Mouse (Mus musculus): ENCODE measurements around the gene Lipk.

Lipk gene

DNA sequence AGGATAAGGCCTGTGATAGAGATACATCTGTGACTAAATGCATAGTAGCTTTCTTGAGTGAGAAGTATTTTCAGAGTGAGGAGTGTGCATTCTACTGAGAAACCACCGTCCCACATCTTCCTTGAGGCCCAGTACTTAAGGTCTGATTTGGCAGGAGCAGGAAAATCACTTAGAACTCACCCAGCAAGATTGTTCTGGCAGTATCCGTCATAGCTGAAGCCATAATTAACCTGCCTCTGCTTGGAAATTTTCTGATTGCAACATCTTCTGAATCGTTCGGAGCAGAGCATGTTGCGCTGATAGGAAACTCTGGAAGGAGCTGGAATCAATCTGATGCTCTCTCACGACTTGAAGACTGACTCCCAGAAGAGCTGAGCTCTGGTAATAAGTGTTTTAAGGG lies at the start of gene Lipk:
Gene Lipk (plus strand): TSS at position 289 of the 400 bp plus-strand sequence.
- DNase-seq, result no peak

DNA sequence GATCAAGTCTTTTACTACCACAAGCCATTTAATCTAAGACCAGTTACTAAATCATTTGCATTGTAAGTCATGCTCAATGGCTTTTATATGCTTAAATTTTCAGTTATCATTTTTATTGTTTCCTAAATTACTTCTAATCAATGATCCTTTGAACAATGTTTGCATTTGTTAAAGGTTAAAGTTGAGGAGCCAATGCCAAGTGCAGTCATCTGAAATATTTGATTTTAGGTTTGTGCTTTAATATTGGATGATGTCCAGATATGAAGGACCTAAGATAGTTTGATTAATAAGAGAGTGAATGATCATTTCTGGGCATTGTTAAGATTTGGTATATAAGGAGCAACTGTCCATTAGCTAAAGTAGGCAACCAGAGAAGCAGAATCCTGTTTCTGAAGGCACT lies 47.2 kb upstream of the Lipk start, which contains the start of gene Lipf:
Gene Lipf (plus strand): TSS at position 301 of the 400 bp plus-strand sequence.
- no peak for DNase-seq

DNA sequence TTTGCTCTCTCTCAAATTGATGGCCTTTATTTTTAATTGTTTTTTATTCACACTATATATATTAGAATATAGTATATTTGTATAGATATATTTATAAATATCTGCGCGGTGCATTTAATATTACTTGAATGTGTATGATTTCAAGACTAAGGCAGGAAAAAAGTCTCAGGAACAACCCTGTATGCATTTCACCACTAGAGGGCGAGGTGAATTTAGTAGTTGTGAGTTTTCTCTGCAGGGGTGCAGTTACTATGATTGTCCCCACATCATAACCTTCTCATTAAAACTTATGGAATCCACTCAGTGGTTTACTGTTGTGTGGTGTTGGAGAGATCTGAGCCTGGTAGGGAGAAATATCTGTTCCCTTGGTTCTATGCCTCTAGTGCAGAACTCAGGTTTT lies 29.1 kb upstream of the Lipk start:
- no peak for DNase-seq

DNA sequence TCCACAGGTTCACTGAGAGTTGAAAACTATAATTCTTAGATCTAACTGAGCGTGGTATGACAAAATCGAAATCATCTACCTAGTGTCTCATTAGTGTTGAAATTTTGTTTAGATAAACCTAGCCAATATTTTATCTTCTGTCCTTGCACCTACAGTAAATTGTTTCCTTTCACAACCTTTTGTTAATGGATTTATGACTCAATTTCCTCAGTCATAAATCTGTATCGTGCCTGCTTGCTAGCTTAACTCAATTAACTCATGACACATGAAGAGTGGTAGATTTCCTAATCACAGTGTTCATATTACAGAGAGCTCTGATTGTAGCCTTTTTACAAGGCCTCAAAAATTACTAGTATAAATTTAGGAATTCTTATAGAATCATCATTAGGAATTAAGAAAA lies 25.0 kb upstream of the Lipk start:
- DNase-seq, result no peak

DNA sequence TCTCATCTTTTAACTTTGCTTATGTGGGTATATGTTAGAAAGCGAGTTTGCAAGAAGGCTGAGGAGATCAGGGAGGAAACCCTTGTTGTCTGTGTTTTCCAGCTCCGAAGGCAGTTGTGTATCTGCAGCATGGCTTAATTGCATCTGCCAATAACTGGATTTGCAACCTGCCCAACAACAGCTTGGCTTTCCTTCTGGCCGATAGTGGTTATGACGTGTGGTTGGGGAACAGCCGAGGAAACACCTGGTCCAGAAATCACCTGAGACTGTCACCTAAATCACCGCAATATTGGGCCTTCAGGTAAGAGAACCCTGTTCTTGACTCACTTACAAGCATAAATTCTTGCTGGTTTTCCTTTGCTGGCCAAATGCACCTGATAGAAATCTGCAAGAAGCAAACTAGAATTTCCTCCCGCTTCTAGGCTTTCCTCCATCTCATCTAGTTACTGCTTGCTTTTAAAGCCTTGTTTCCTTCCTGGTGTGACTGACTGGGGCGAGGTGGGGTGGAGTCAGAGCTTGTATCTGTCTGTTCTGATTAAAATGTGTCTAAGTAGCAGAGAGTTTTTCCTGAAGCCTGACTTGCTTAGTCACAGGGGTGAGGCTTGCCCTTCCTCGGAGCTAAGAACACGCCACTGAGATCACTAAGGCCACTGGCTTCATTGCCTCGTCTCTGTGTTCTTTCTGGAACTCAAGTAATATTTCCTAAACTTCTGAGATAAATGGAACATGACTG lies 13.5 kb downstream of the Lipk start:
- DNase-seq, result no peak

DNA sequence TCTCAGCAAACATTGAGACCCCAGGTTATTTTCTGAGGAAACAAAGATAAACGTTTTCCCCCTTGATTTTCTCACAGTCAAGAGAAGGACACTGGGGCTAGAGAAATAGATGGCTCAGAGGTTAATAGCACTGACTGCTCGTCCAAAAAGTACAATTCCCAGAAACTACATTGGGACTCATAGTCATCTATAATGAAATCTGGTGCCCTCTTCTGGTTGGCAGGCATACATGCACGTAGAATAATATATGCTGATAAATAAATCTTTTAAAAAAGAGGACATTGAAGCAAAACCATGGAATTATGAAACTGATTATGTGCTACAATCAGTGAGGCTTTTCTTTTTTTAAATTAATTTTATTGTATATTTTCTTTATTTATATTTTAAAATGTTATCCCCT lies 14.7 kb downstream of the Lipk start:
- DNase-seq, result no peak

DNA sequence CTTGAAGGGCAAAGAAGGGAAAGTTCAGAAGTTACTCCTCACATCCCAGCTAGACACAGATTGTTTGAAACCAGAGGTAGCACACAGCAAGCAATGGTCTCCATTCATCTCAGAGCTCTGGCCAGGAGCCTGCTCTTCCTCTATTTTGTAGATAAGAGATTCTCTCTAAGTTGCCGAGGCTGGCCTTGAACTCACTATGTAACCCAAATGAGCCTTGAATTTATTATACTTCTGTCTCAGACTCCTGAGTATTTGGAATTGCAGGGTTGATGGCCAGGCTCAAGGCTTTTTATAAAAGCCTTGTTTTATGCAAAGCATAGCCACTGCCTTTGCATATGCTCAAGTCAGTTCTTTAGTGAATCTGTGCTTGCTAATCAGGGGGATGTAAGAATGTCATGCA lies 31.6 kb downstream of the Lipk start:
- no peak for DNase-seq

DNA sequence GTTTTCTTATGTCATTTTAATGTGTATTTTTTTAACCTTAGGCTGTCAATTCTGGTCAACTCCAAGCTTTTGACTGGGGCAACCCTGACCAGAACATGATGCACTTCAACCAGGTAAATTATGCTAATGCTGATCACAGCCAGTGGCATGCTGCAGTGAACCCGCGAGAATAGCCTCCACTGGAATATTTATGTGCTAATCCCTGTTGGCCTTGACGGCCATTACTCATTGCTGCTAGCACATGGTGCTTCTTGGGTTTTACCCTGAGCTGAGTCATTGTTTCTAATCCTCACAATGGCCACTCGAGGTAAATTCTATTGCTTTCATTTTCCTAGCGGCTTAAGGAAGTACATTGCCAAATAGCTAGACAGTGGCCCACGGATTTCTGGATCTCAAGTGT lies 34.9 kb downstream of the Lipk start:
- no peak for DNase-seq

DNA sequence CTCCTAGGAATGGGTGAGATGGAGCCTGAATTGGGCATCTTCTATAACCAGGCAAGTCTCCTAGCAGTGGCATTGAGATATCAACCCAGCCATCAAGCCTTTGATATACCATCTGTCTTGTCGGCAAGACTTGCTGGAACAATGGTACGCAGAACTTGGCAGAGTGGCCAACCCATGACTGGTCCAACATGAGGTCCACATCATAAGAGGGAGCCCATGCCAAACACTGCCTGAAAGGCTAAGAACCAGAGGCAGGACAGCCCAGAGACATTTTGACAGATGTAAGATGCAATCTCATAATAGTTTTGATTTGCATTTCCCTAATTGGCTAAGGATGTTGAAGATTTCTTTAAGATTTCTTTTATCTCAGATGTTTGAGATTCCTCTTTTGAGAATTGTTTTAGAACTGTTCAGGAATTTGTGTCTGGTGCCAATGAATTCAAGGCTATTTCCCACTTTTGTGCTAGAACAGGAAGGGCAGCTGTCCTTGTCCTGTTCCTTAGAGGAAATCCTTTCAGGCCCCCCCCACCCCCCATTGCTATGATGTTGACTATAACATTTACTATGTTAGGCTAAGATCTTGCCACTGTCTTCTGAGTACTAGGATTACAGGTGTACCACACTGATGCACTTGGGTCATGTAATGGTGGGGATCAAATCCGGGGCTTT lies 41.4 kb downstream of the Lipk start:
- DNase-seq, result no peak

DNA sequence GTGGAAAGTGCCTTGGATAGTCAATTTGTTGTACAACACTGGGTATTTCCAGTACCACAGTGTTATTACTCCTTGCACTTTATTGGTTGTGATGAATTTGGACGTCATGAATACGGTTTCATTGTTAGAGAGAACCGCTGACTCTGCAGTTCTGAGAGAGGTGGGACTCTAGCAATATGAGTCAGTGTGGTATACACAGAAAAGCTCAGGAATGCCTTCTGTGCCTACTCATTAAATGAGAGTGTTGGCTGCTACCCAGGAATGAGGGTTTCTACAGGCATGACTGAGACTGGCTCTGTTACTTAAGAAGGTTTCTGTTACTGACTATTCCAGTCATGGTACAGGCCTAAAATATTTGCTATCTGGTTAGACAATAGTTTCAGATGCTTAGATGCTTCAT lies 43.4 kb downstream of the Lipk start:
- DNase-seq, result no peak

DNA sequence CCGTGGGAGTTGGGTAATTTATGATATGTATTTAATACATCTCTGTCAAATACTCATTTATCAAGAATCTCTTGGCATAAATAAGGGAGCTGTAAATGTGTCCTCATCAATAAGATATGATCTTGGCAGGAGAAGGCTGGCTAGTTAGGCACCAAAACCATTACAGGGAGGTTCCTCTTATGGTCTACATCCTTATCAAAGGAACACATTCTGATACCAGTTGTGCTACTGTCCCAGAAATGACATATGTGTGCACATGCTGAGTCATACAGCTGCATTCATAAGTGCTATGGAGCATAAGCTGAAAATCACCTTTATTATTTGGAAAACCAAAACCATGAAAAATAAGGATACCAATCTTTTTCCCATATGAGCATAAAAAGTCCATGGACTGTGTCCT lies 55.5 kb downstream of the Lipk start:
- DNase-seq, result no peak

DNA sequence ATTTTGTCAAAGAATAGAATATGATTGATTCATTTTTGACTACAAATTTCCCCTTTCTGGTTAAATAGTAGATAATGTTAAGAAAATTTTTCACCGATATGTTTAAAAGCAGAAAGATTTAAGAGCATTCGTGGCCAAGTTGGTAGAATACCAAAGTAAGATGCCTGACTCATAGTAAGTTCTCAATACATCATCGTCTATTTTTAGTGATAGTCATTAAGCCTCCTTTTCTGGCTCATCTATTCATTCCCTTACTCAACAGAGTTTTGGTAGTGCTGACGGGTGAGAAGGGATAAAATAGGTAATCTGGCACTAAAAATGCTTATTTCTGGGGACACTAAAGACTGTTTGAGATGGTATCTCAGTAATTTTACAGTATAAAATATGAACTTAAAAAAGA lies 56.0 kb downstream of the Lipk start:
- no peak for DNase-seq

DNA sequence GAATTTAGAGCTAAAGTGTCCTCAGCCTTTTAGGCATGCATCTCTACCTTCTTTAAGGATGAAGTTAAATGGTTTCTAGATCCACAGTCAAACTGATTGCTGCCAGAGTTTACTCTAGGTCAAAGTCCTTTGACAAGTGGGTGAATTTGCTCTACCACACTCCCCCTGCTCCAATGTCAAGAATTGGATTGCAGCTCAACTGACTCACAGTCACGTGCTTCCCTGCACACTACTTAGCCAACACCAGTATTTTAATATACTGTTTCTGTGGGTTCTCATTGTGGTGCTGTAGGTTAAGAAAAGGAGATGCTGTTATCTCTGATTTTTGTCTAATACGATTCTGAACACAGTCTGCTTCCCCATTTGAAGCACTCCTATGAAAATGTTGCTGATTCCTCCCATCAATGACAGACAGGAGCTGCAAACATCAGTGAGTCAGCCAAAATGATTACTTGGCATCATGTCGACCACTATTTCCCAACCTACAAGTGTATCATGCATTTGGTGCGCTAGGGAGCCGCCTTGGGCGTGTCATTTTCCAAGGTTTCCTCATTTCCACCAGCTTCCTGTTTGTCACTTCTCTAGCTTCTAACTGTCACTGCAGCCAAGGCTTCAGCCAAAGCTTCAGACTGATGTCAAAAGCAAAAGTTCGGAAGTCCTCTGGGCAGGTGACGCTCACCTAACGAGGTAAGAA lies 58.8 kb downstream of the Lipk start, which contains the start of gene Lipn:
Gene Lipn (plus strand): TSS at position 580 of the 694 bp plus-strand sequence.
- DNase-seq, result no peak

DNA sequence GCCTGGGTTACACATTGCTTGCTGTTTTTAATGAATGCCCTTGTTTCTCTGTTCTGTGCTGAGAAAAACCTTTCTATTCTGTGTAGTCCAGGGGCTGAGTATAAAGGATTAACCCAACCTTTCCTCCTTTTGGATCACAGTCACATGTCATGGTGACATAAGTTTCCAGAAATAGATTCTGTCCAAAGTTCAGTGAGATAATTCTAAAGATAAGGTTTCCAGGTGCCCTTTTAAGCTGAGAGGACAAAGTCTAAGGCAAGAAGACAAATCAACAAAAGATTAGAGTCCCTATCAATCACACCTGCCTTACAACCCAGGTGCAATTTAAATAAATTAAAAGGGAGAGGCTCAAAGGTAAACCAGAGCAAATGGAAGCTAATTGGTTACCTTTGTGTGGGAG lies 66.1 kb downstream of the Lipk start:
- DNase-seq, result no peak

DNA sequence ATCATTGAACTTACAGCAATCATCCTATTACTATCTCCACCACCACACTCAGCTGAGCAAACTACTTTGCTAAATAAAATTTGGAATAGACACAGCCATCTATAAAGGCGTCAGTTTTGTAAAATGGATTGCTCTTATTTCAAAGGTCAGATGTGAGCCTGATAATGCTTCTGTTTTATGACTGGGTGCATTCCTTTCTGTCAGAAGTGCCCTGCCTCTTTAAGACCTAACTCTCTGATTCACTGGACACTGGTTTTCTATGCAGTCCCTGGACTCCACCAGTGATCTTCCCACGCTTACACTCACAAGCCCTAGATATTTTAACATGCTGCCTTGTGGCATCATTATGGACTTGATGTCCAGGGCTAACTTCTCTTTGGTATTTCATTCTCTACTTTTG lies 70.0 kb downstream of the Lipk start:
- no peak for DNase-seq

DNA sequence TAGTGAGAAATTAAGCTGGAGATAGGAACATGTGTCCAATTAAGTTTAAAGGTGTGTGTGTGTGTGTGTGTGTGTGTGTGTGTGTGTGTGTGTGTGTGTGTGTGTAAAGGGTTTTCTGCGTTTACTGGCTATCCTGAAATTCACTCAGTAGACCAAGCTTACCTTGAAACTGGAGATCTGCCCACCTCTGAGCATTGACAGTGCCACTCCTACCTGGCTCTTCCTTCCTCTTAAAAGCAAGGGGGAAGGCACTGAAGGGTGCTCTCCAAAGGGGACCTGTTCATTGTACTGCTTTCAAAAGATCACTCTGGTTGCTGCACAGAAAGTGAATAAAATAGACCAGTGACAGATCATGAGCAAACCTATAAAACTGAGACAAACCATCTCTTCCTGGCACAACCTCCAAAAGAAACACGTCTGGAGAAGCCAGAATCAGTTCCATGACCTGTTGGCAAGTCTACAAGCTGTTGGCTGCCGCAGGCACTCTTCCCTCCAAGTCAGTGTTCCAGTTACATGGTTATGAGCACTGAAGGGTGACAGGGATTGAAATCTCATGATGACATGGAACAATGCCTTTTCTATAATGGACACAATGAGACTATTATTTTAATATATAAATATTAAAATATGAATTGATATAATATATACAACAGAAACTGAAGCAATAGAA lies 81.1 kb downstream of the Lipk start:
- no peak for DNase-seq

DNA sequence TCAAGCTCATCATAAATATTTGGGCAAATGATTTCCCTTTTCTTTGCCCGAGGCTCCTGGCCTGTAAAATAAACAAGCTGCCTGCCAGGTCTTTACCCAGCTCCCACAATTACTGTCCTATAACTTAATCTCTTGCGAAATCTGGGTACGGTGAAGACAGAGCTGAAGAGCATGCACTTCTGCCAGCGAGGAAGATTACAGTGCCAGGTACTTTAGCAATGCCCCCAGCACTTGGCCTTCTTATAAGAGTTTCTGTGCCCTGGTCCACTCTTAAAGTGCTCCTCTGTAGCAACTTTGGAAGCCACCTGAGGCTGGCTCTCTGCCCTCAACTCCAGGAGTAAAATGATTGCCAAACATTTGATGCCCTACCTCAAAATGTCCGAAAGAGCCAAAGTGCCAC lies 87.3 kb downstream of the Lipk start:
- DNase-seq, result no peak

DNA sequence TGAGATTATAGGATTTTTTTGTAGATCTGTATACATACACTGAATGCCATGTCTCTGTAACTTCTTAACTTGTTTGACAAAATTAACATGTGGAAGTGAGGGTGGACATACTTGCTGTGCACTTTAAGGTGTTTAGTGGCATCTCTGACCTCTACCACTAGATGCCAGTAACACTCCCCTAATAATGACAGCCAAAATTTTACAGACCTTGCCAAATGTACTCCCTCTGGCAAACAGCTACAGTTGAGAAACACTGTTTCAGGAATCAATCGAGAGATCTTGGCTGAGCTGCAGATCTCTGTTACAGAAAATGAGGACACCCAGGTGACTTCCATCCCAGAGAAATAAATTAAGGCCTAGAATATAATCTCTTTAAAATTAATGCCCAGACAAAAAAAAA lies 88.1 kb downstream of the Lipk start:
- no peak for DNase-seq

Measured in right cerebral cortex, postnatal 14 days (tissue).